Mouse (Mus musculus): ENCODE data around the gene Gpd1. TPM values are rescaled to one million over a fixed set of nuclear protein-coding genes. Genes with fewer than 3 reads are reported as not detected.

Gene Gpd1
- polyA plus RNA-seq, 1 experiment from 2014 or later = 0.54 TPM

Other genes with a start within 250 kb of the Gpd1 start
- 14.6 and 16.3 TPM in 2 replicates for gene Bcdin3d, start 242.8 kb upstream of the Gpd1 start, polyA plus RNA-seq (2016; fragmentation: Nextera tagmentation; extraction: Ambion mirVana)
- 0.36 and 1.0 TPM in 2 replicates for gene Faim2, start 189.3 kb upstream of the Gpd1 start, polyA plus RNA-seq (2016; fragmentation: Nextera tagmentation; extraction: Ambion mirVana)
- not detected in 2 replicates for gene Aqp2, start 138.5 kb upstream of the Gpd1 start, polyA plus RNA-seq (2016; fragmentation: Nextera tagmentation; extraction: Ambion mirVana)
- 0.33 TPM in 1 of 2 replicates, not detected in the other for gene Aqp5, start 126.7 kb upstream of the Gpd1 start, polyA plus RNA-seq (2016; fragmentation: Nextera tagmentation; extraction: Ambion mirVana)
- gene Aqp6, start 116.1 kb upstream of the Gpd1 start, polyA plus RNA-seq (2016; fragmentation: Nextera tagmentation; extraction: Ambion mirVana) = 0.08 TPM in 1 of 2 replicates, not detected in the other
- 136 and 149 TPM in 2 replicates for gene Racgap1, start 65.9 kb upstream of the Gpd1 start, polyA plus RNA-seq (2016; fragmentation: Nextera tagmentation; extraction: Ambion mirVana)
- 6.2 and 6.7 TPM in 2 replicates for gene Asic1, start 47.1 kb upstream of the Gpd1 start, polyA plus RNA-seq (2016; fragmentation: Nextera tagmentation; extraction: Ambion mirVana)
- gene Smarcd1, start 15.4 kb upstream of the Gpd1 start, polyA plus RNA-seq (2016; fragmentation: Nextera tagmentation; extraction: Ambion mirVana) = 67.4 and 80.2 TPM in 2 replicates
- not detected in 2 replicates for gene Gm17349, start 12.0 kb upstream of the Gpd1 start, polyA plus RNA-seq (2016; fragmentation: Nextera tagmentation; extraction: Ambion mirVana)
- gene Cox14, start 8.1 kb downstream of the Gpd1 start, polyA plus RNA-seq (2016; fragmentation: Nextera tagmentation; extraction: Ambion mirVana) = 148 and 161 TPM in 2 replicates
- gene Cers5, start 55.4 kb downstream of the Gpd1 start, polyA plus RNA-seq (2016; fragmentation: Nextera tagmentation; extraction: Ambion mirVana) = 70.1 and 74.9 TPM in 2 replicates
- gene Lima1, start 157.9 kb downstream of the Gpd1 start, polyA plus RNA-seq (2016; fragmentation: Nextera tagmentation; extraction: Ambion mirVana) = 86.5 and 92.7 TPM in 2 replicates
- not detected in 2 replicates for gene Fam186a, start 249.5 kb downstream of the Gpd1 start, polyA plus RNA-seq (2016; fragmentation: Nextera tagmentation; extraction: Ambion mirVana)